Mouse (Mus musculus) stomach, postnatal 0 days (tissue): ENCODE data around the gene Inf2.

Source experiments
- CTCF ChIP-seq: IDR thresholded peaks from 2 replicates; pipeline ENCODE4 v1.5.1; 2016; ENCODE audit warnings: antibody characterized with exemption, low read depth, mild to moderate bottlenecking, moderate library complexity
- EP300 ChIP-seq: optimal IDR thresholded peaks from 2 replicates; pipeline ENCODE3; 2016; ENCODE audit warnings: antibody characterized with exemption

GRCm38 (mm10) chr12:112562462-112562861 is 26.1 kb upstream of the Inf2 start:
- TF ChIP-seq CTCF (peak; percentile 45), EP300 (no peak)
